Mouse (Mus musculus): Measurements from ENCODE around the gene Sgpp2.

Gene Sgpp2

DNA sequence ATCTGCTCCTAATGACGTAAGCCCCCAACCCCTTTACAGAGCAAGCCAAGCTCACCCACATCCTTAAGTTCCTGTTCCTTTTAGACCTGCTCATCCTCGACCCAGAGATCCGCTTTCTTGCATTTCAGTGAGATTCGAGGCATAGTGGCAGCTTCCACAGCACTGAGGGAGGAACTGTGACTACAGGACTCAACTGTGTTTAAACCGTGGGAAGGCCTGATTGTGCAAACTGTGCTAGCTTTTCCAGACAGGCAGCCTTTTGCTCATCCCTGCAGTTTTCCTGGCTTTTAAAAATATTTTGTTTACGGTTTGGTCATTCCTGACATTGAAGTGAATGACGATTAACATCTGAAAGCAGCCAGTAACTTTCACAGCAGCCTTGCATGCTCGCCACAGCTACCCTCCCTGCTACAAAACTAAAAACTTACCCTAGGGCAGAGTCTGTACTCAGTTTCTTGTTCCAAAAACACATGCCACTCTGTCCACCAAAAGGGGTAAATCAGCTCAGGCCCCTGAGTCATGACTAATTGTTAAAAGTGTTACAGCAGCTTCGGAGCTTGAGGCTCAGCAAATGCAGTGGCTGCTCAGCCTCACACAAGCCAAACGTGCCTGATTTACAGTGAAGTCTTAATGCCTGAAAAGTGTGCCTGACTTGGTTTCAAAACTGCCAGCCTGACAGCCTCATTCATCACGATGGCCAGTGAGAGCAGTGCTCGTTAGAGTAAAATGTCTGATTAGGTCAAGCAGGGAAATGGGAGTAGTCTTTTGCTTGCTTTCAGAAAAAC is 141.1 kb downstream of the Sgpp2 start:
- DNase-seq (ENCODE audit: low spot score in 2 of 2), result no peak

- no peak for DNase-seq (ENCODE audit: low spot score in 2 of 2)
These were observed 142.4 kb downstream of the Sgpp2 start for GRCm38 (mm10) chr1:78452544-78452943.

- DNase-seq (ENCODE audit: low spot score in 2 of 2), result no peak
These were observed 143.7 kb downstream of the Sgpp2 start for GRCm38 (mm10) chr1:78453886-78454285.

- no peak for DNase-seq (ENCODE audit: low spot score in 2 of 2)
These were observed 144.5 kb downstream of the Sgpp2 start for GRCm38 (mm10) chr1:78454659-78455058.

Measured in frontal cortex, postnatal 25 days (tissue).